Mouse (Mus musculus) ES-Bruce4 (cell line): Measurements from ENCODE around the gene Ccl6.

Source experiments
- CTCF ChIP-seq: IDR thresholded peaks from one replicate; pipeline ENCODE4 v1.8.1; 2011; ENCODE audit warnings: low read depth, low read length
- EP300 ChIP-seq: IDR thresholded peaks from 2 replicates; pipeline ENCODE4 v1.6.1; 2011; ENCODE audit warnings: low read depth, low read length; ENCODE audit not compliant: insufficient read depth
- POLR2A ChIP-seq: IDR thresholded peaks from one replicate; pipeline ENCODE4 v1.8.1; 2011; ENCODE audit warnings: low read length; ENCODE audit not compliant: insufficient read depth

GRCm38 (mm10) chr11:83598207-83598837 lies 5.4 kb upstream of the Ccl6 start:
- TF ChIP-seq POLR2A (no peak), CTCF (no peak), EP300 (no peak)
